Mouse (Mus musculus) bone marrow, adult 2 months (tissue): Measurements from ENCODE around the gene Ncl. TPM values are rescaled to one million over a fixed set of nuclear protein-coding genes. Genes with fewer than 3 reads are reported as not detected.
A peak's percentile ranks its signal among the peaks of the same experiment; 100 is the strongest.

Experiments
- H3K27ac ChIP-seq: fragments of 200-500 bp; 2 replicates; pipeline ENCODE4 v1.5.1; 2012; ENCODE audit warnings: low read depth, mild to moderate bottlenecking, control low read depth, inconsistent platforms, low read length; ENCODE audit not compliant: control insufficient read depth, poor library complexity, insufficient read depth
- H3K4me1 ChIP-seq: fragments of 200-500 bp; 2 replicates; pipeline ENCODE4 v1.6.1; 2011; ENCODE audit warnings: low read length; ENCODE audit not compliant: control insufficient read depth, insufficient read depth
- H3K4me3 ChIP-seq: fragments of 200-500 bp; replicated peaks from 2 replicates; pipeline ENCODE3; 2011; ENCODE audit warnings: mild to moderate bottlenecking, low read depth, low read length, control low read depth; ENCODE audit not compliant: control insufficient read depth
- CTCF ChIP-seq: fragments of 200-500 bp; IDR thresholded peaks from 2 replicates; pipeline ENCODE4 v1.5.1; 2011; ENCODE audit warnings: low read length, control low read depth; ENCODE audit not compliant: control insufficient read depth, insufficient read depth
- POLR2A ChIP-seq: fragments of 200-500 bp; IDR thresholded peaks from 2 replicates; pipeline ENCODE4 v1.6.1; 2011; ENCODE audit warnings: low read depth, mild to moderate bottlenecking, control low read depth, low read length, borderline replicate concordance; ENCODE audit not compliant: control insufficient read depth
- WGBS: fragments of 180-500 bp; shearing (Covaris S2); methylation state at CpG from one replicate; pipeline ENCODE4 v1.1.7; 2018; 5-methylcytosine and 5-hydroxymethylcytosine counted together
- polyA plus RNA-seq: library from polyadenylated mRNA; stranded (reverse); fragments of >200 nt; gene quantifications from 2 replicates; pipeline ENCODE4 v1.2.4, GENCODE M21; 2011; ENCODE audit warnings: low replicate concordance; ENCODE audit not compliant: missing spikeins, insufficient read depth, insufficient read length

Gene Ncl
- polyA plus RNA-seq, 1 experiment: 503 TPM

DNA sequence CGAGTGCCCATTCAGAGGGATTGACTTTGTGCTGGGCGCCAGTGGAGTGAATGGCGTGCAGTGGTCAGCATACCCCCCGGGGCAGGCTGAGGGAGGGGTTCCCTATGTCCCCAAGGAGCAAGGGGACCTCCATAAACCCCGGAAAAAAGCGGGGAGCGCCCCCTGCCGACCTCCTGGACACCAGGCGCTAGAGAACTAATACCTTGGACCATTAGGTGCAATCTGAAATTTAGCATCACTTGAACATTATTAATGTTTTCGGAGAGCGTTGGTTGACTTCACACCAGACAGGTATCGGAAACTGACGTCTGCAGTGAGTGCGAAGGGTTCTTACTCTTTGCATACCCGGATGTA, 45.5 kb downstream of the Ncl start:
- 45% methylated on average over 15 of the region's 15 CpGs for WGBS
- H3K4me1 ChIP-seq: no peaks in the 10 kb centered on the region
- no peak overlapping the region for H3K4me3 ChIP-seq
- TF ChIP-seq POLR2A: no peak
- TF ChIP-seq CTCF: peak; percentile 37; the same call in 1 of the 2 replicates
- H3K27ac ChIP-seq: no peak overlapping the region

DNA sequence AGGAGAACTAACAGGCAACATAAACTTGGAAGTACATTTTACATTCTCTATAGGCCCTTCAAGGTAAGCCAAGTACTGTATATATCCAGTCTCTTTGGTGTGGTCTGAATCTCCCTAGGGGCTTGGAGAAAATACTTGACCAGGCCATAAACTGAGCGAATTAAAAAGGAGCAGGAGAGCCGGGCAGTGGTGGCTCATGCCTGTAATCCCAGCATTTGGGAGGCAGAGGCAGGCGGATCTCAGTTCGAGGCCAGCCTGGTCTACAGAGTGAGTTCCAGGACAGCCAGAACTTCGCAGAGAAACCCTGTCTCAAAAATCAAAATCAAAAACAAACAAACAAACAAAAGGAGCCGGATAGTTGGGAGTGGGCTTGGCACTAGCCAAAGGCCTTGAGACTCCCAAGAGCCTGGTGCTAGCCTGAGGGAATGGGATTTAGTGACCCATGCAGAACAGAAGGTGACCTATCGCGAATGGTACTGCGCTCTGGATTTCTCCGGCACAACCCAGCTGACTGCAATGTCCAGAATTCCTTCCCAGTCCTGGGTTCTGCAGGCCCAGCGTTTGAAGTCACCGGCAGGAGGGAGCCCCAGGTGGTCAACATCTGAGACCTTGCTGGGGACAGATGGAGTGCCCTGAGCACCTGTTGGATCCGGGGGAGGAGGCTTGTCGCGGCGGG, 46.0 kb downstream of the Ncl start:
- no peaks in the 10 kb centered on the region for H3K4me1 ChIP-seq
- H3K27ac ChIP-seq: no peak overlapping the region
- WGBS: 72% methylated on average over 16 of the region's 16 CpGs

GRCm38 (mm10) chr1:86312269-86312668, 46.9 kb downstream of the Ncl start:
- Histone ChIP-seq H3K4me3 (no peak overlapping the region), H3K4me1 (peaks cover 3% of the 10 kb centered on the region; the same call in 1 of the 2 replicates), H3K27ac (no peak overlapping the region)
- WGBS: 64% methylated on average over 3 of the region's 3 CpGs
- no peak for TF ChIP-seq CTCF

More for the DNA sequence above, 46.0 kb downstream of the Ncl start:
- H3K4me3 ChIP-seq: no peak overlapping the region
- TF ChIP-seq CTCF (no peak), POLR2A (no peak)

DNA sequence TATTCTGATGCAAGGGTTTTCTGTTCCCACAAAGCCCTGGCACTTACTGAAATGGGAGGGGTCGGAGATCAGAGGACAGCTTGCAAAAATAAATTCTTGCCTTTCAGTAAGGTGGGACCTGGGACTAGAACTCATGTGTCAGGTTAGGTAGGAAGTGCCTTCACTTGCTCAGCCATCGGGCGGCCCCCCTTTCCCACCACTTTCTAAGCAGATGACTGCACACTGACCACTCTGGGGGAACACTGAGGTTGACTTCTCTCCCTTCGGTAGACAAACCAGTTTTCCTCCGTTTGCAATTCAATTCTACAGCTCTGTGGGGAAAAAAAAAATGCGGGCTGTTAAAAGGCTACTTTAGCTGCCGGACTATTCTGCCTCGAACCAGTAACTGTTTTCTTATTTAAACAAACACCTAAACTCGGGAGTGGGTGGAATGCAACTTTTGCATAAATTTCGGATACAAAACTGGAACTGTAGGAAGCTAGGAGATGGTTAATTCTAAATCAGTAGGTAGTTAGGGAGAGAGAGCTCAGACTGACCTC, 47.7 kb downstream of the Ncl start:
- H3K27ac ChIP-seq: no peak overlapping the region
- WGBS: 84% methylated on average over 10 of the region's 10 CpGs
- H3K4me1 ChIP-seq: peaks cover 3% of the 10 kb centered on the region; the same call in 1 of the 2 replicates
- TF ChIP-seq POLR2A (no peak), CTCF (no peak)
- no peak overlapping the region for H3K4me3 ChIP-seq

DNA sequence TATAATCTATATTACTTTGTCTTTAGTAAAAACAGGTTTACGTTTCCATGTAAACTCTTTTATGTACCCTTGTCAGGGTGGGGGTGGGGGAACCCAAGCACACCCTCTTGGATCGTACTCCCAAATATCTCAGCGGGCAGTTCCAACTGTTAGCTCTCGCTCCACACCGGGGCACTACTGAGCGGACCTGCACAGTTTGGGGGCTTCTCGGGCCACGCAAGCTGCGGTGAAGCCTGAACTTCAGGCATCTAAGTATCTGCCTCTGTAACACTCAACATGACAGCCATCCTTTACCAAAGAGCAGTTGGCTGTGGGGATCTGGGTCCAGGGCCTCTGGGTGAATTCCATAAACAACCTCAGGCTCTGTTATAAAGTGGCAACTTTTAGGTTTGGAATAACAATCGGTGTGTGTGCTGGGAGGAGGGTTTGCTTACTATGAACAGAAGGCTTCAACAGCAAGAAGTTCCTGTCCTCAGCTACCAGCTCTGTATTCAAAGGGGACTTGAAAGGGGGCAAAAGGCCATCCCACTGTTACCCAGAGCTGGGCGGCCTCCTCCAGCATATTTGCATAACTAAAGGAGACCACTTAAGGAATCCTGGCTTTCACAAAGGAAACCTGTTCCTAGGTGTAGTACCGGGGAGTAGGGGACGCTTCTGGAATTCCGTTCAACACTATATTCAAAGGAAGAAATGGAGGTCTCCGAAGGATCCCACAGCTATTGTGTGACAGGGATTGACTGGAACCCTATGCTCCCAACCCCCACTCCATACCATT, 48.5 kb downstream of the Ncl start:
- peaks cover 3% of the 10 kb centered on the region; the same call in 1 of the 2 replicates for H3K4me1 ChIP-seq
- 92% methylated on average over 15 of the region's 15 CpGs for WGBS
- H3K4me3 ChIP-seq: no peak overlapping the region
- H3K27ac ChIP-seq: no peak overlapping the region
- TF ChIP-seq CTCF (no peak), POLR2A (no peak)

DNA sequence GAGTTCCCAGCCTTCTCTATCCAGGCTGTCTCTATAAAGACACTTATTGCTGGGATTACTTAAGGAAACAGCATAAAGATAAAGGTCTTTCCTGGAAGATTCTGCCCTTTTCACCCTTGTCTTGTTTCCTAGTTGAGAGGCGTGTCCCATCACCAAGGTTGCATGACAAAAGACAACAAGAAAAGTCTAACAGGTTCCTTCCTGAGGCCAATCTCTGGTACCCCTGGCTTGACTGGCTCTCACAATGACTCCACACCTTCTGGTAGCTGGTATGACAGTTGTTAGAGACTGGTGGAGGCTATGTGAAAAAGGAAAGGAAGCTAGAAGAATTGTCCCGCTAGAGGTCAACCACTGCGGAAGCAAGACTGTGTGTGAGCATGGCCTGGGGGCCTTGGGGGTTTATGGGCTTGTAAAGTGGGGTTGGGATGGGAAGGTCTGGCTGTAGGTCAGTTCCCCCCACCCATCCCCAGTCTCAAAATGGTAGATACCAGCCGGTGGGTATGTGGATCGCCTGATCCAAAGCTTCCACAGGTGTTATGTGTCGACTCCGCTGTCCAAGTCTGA, 49.8 kb downstream of the Ncl start:
- WGBS: 91% methylated on average over 7 of the region's 7 CpGs
- no peak for TF ChIP-seq CTCF
- no peak for TF ChIP-seq POLR2A
- Histone ChIP-seq H3K4me3 (no peak overlapping the region), H3K27ac (no peak overlapping the region), H3K4me1 (peaks cover 3% of the 10 kb centered on the region; the same call in 1 of the 2 replicates)

GRCm38 (mm10) chr1:86307871-86308641, 51.1 kb downstream of the Ncl start:
- no peak for TF ChIP-seq POLR2A
- TF ChIP-seq CTCF: peak; percentile 46; the same call in 1 of the 2 replicates
- no peak overlapping the region for H3K27ac ChIP-seq
- no peak overlapping the region for H3K4me3 ChIP-seq
- H3K4me1 ChIP-seq: peaks cover 3% of the 10 kb centered on the region; the same call in 1 of the 2 replicates
- WGBS: 44% methylated on average over 4 of the region's 4 CpGs
